Mouse (Mus musculus): ENCODE results near the gene Agap2.

Agap2 gene

DNA sequence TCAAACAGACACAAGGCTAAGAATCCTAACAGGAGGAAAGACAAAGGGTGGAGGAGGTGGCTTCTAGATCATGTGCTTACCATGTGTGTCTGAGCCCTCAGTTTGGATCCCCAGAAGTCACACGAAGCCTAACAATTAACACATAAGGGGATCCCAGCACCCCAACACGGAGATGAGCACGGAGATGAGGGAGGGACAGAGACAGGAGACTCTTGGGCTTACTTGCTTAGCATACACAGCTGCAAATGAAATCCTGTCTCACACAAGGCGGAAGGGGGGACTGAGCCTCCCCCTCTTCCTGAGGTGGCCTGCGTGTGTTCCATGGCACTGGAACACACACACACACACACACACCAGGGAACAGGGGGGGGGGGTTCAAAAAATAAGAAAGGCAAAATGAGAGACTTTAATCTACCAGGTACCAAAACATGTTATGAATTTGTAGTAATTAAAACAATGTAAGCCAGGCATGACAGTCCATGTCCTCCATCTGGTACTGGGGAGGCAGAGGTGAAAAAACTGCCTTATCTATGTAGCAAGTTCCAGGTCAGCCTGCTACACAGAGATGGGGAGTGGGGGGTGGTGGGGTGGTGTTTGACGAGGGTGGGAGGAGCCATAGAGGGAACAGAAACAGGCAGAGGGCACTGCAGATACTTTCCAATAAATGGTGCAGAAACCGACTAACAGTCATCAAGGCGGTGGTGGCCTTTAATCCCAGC is 60.2 kb downstream of the Agap2 start:
- no peak for DNase-seq (ENCODE audit: low spot score)

GRCm38 (mm10) chr10:127136510-127136909 is 61.4 kb downstream of the Agap2 start:
- no peak for DNase-seq (ENCODE audit: low spot score)

- no peak for DNase-seq (ENCODE audit: low spot score)
Observed at GRCm38 (mm10) chr10:127137896-127138295, 62.8 kb downstream of the Agap2 start.

DNA sequence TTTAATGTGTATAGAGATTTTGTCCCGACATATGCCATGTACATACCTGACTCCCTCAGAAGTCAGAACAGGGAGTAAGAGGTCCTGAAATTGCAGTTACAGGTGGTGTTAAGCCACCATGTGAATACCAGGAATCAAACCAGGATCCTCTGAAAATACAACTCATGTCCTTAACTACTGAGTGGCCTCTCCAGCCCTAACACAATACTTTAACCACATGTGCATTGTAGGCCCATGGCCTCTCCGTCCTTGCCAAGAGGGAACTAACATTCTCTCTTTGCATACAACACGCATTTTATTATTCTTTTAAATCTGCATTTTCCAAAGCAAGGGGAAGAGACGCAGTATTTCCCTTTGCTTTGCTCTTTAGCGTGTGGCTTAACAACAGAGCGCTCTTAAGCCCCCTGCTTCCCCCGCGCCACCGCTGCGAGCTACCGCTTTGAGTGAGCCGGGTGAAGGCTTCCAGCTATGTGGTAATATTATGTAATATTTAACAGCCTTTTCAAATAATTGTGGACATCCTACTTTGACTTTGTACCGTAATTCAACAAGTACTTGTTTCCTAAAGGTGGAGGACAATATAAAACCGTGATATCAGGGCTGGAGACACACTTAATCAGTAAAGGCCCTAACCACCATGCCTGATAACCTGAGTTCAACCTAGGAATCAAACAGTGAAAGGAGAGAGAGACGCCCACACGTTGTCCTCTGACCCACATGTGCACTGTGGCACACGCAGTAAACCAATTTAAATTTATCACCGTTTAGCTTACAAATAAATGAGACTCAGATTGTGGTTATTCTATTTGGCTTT is 63.5 kb downstream of the Agap2 start:
- no peak for DNase-seq (ENCODE audit: low spot score)

- no peak for DNase-seq (ENCODE audit: low spot score)
Observed at GRCm38 (mm10) chr10:127140971-127141370, 65.9 kb downstream of the Agap2 start.

DNA sequence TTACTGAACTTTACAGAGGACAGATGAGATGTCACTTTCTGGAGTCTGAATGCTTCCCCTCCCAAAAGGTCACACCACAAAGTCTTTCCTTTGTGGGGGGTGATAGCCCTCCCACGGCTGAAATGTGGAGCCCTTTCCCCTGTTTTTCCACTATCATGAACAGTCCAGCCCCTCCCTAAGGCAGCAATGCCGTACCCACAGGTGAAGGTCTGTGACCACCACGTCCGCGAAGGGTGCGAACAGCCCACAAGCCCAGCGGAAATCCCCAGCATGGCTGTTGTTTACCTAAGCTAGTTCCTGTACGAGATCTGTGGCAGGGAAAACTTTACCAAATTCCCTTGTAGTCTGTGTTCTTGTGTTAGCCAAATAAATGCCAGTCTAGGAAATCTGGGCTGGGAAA is 66.4 kb downstream of the Agap2 start:
- DNase-seq (ENCODE audit: low spot score), result no peak
